Mouse (Mus musculus): ENCODE measurements around the gene Faah. TPM values are rescaled to one million over a fixed set of nuclear protein-coding genes. Genes with fewer than 3 reads are reported as not detected.

Faah gene
- polyA plus RNA-seq, 1 experiment from 2014 or later, result 13.4 TPM

GRCm38 (mm10) chr4:115927637-115928036, 90.1 kb downstream of the Faah start:
- Histone ChIP-seq H3K4me3 (ENCODE audit: low read depth, low read length) (no peak overlapping the region), H3K4me2 (replicated peaks; ENCODE audit: low read depth, low read length) (no peak overlapping the region), H3K9me3 (ENCODE audit: low read length) (no peaks in the 10 kb centered on the region), H3K27me3 (replicated peaks; ENCODE audit: insufficient read depth, low read length) (peaks cover 16% of the 10 kb centered on the region; the same call in 1 of the 2 replicates), H3K4me1 (ENCODE audit: insufficient read depth, low read depth, low read length) (no peaks in the 10 kb centered on the region), H3K9ac (replicated peaks; ENCODE audit: low read depth) (no peak overlapping the region), H3K36me3 (ENCODE audit: insufficient read depth, low read length) (no peaks in the 10 kb centered on the region), H3K27ac (ENCODE audit: low read length) (no peak overlapping the region)
- ATAC-seq (no peak), DNase-seq (ENCODE audit: low spot score) (no peak)
- WGBS, result 39% methylated on average over 7 of the region's 7 CpGs
- no peak for TF ChIP-seq CTCF (IDR thresholded peaks at IDR 0.05)
- no peak for TF ChIP-seq EP300 (IDR thresholded peaks at IDR 0.05)

GRCm38 (mm10) chr4:115923262-115923880, 94.4 kb downstream of the Faah start:
- DNase-seq (ENCODE audit: low spot score), result no peak
- 69% methylated on average over 16 of the region's 16 CpGs for WGBS

GRCm38 (mm10) chr4:115922688-115923087, 95.0 kb downstream of the Faah start:
- 77% methylated on average over 5 of the region's 5 CpGs for WGBS
- no peak for ATAC-seq
- no peaks in the 10 kb centered on the region for H3K27me3 ChIP-seq (replicated peaks; ENCODE audit: insufficient read depth, low read length)

More at GRCm38 (mm10) chr4:115923262-115923880, 94.4 kb downstream of the Faah start:
- Histone ChIP-seq H3K27me3 (replicated peaks; ENCODE audit: insufficient read depth, low read length) (no peaks in the 10 kb centered on the region), H3K4me2 (replicated peaks; ENCODE audit: low read depth, low read length) (no peak overlapping the region), H3K4me3 (ENCODE audit: low read depth, low read length) (no peak overlapping the region), H3K36me3 (ENCODE audit: insufficient read depth, low read length) (no peaks in the 10 kb centered on the region), H3K4me1 (ENCODE audit: insufficient read depth, low read depth, low read length) (no peaks in the 10 kb centered on the region), H3K9ac (replicated peaks; ENCODE audit: low read depth) (no peak overlapping the region), H3K9me3 (ENCODE audit: low read length) (no peaks in the 10 kb centered on the region), H3K27ac (ENCODE audit: low read length) (no peak overlapping the region)
- ATAC-seq, result no peak
- TF ChIP-seq CTCF (IDR thresholded peaks at IDR 0.05) (no peak), EP300 (IDR thresholded peaks at IDR 0.05) (no peak)

GRCm38 (mm10) chr4:115919911-115920310, 97.8 kb downstream of the Faah start:
- H3K9me3 ChIP-seq (ENCODE audit: low read length), result no peaks in the 10 kb centered on the region
- H3K4me1 ChIP-seq (ENCODE audit: insufficient read depth, low read depth, low read length), result no peaks in the 10 kb centered on the region
- H3K9ac ChIP-seq (replicated peaks; ENCODE audit: low read depth), result no peak overlapping the region
- DNase-seq (ENCODE audit: low spot score) (no peak), ATAC-seq (no peak)
- no peak overlapping the region for H3K4me2 ChIP-seq (replicated peaks; ENCODE audit: low read depth, low read length)
- TF ChIP-seq EP300 (IDR thresholded peaks at IDR 0.05), result no peak
- no peak for TF ChIP-seq CTCF (IDR thresholded peaks at IDR 0.05)
- H3K27ac ChIP-seq (ENCODE audit: low read length), result no peak overlapping the region
- H3K36me3 ChIP-seq (ENCODE audit: insufficient read depth, low read length), result no peaks in the 10 kb centered on the region
- H3K27me3 ChIP-seq (replicated peaks; ENCODE audit: insufficient read depth, low read length), result 0 out of 2 replicates have a peak, but pooled peaks cover 3% of the 10 kb centered on the region
- 77% methylated on average over 16 of the region's 16 CpGs for WGBS
- no peak overlapping the region for H3K4me3 ChIP-seq (ENCODE audit: low read depth, low read length)

More at GRCm38 (mm10) chr4:115922688-115923087, 95.0 kb downstream of the Faah start:
- H3K4me3 ChIP-seq (ENCODE audit: low read depth, low read length), result no peak overlapping the region
- H3K4me1 ChIP-seq (ENCODE audit: insufficient read depth, low read depth, low read length), result no peaks in the 10 kb centered on the region
- H3K36me3 ChIP-seq (ENCODE audit: insufficient read depth, low read length), result no peaks in the 10 kb centered on the region
- H3K4me2 ChIP-seq (replicated peaks; ENCODE audit: low read depth, low read length), result no peak overlapping the region
- no peak overlapping the region for H3K27ac ChIP-seq (ENCODE audit: low read length)
- no peak for TF ChIP-seq EP300 (IDR thresholded peaks at IDR 0.05)
- DNase-seq (ENCODE audit: low spot score), result no peak
- no peak overlapping the region for H3K9ac ChIP-seq (replicated peaks; ENCODE audit: low read depth)
- no peaks in the 10 kb centered on the region for H3K9me3 ChIP-seq (ENCODE audit: low read length)

Other genes with a start within 250 kb of the Faah start
- gene Tex38, start 236.9 kb downstream of the Faah start, polyA plus RNA-seq (2015; fragmentation: Nextera tagmentation; extraction: Ambion mirVana), result 0.16 TPM in 1 of 2 replicates, not detected in the other
- 30.0 and 30.5 TPM in 2 replicates for gene Atpaf1, start 233.1 kb downstream of the Faah start, polyA plus RNA-seq (2015; fragmentation: Nextera tagmentation; extraction: Ambion mirVana)
- gene Mob3c, start 189.8 kb downstream of the Faah start, polyA plus RNA-seq (2015; fragmentation: Nextera tagmentation; extraction: Ambion mirVana), result 14.8 and 16.3 TPM in 2 replicates
- gene Mknk1, start 178.7 kb downstream of the Faah start, polyA plus RNA-seq (2015; fragmentation: Nextera tagmentation; extraction: Ambion mirVana), result 26.9 and 30.6 TPM in 2 replicates
- gene Kncn, start 133.5 kb downstream of the Faah start, polyA plus RNA-seq (2015; fragmentation: Nextera tagmentation; extraction: Ambion mirVana), result not detected in 2 replicates
- not detected in 2 replicates for gene 6430628N08Rik, start 127.3 kb downstream of the Faah start, polyA plus RNA-seq (2015; fragmentation: Nextera tagmentation; extraction: Ambion mirVana)
- not detected in 2 replicates for gene Dmbx1, start 78.0 kb downstream of the Faah start, polyA plus RNA-seq (2015; fragmentation: Nextera tagmentation; extraction: Ambion mirVana)
- gene Nsun4, start 36.0 kb upstream of the Faah start, polyA plus RNA-seq (2015; fragmentation: Nextera tagmentation; extraction: Ambion mirVana), result 33.7 and 37.9 TPM in 2 replicates
- 423 and 444 TPM in 2 replicates for gene Uqcrh, start 57.1 kb upstream of the Faah start, polyA plus RNA-seq (2015; fragmentation: Nextera tagmentation; extraction: Ambion mirVana)
- 46.1 and 49.0 TPM in 2 replicates for gene Lrrc41, start 57.3 kb upstream of the Faah start, polyA plus RNA-seq (2015; fragmentation: Nextera tagmentation; extraction: Ambion mirVana)
- gene Rad54l, start 105.8 kb upstream of the Faah start, polyA plus RNA-seq (2015; fragmentation: Nextera tagmentation; extraction: Ambion mirVana), result 1.5 and 2.2 TPM in 2 replicates
- 40.7 and 40.8 TPM in 2 replicates for gene Pomgnt1, start 105.9 kb upstream of the Faah start, polyA plus RNA-seq (2015; fragmentation: Nextera tagmentation; extraction: Ambion mirVana)
- 2.6 and 2.8 TPM in 2 replicates for gene Lurap1, start 133.4 kb upstream of the Faah start, polyA plus RNA-seq (2015; fragmentation: Nextera tagmentation; extraction: Ambion mirVana)
- gene Tspan1, start 149.7 kb upstream of the Faah start, polyA plus RNA-seq (2015; fragmentation: Nextera tagmentation; extraction: Ambion mirVana), result 118 and 131 TPM in 2 replicates
- gene 1700042G07Rik, start 155.4 kb upstream of the Faah start, polyA plus RNA-seq (2015; fragmentation: Nextera tagmentation; extraction: Ambion mirVana), result not detected in 2 replicates
- not detected in 2 replicates for gene Gm49337, start 155.5 kb upstream of the Faah start, polyA plus RNA-seq (2015; fragmentation: Nextera tagmentation; extraction: Ambion mirVana)
- gene Pik3r3, start 203.7 kb upstream of the Faah start, polyA plus RNA-seq (2015; fragmentation: Nextera tagmentation; extraction: Ambion mirVana), result 10.0 and 11.7 TPM in 2 replicates